Mouse (Mus musculus): ENCODE results near the gene Gm20854.
"Not testable (repeated sequence)": the region's sequence is repeated elsewhere in the genome, so short reads cannot be mapped to it uniquely, and the experiment has no call there.

Gene Gm20854

DNA sequence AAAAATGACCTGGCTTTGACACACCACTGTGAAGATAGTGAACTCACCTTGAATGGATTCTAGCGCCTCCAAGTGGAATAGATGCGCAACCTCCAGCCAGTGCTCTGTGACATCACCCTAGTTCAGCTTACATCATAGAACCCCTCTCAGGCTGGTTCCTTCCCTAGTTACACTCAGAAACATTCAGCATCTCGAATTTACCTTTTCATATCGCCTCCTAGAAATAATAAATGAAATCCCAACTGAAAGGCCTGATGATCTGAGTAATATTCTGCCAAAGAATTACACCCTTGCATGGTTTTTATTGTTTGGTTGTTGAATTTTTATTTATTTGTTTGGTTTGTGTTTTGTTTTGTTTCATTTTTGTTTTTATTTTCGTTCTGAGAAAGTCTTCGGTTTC lies at the start of gene Gm20854:
TSS of gene Gm20854 (minus strand) at position 101 of the 400 bp plus-strand sequence.
- DNase-seq (ENCODE audit: low read depth, low spot score) = not testable (repeated sequence)
